In genomic region chr1:162548917-162549613, GRCm38 (mm10) we compare ENCODE assay signal across 8 mouse cellular contexts. TPM values are rescaled to one million over a fixed set of nuclear protein-coding genes. Genes with fewer than 3 reads are reported as not detected.
A peak's percentile ranks its signal among the peaks of the same experiment; 100 is the strongest.
DNase-seq lines count a peak whose midpoint lies in the region; ATAC-seq and TF ChIP-seq lines count a peak whose summit lies in the region.

No protein-coding gene starts in this region.

- H3K36me3 ChIP-seq in erythroblast, embryonic 14.5 days (ENCODE audit: control insufficient read depth) = peaks cover 25% of the 10 kb centered on the region
- no peaks in the 10 kb centered on the region; the same call in 1 of the 2 replicates for H3K36me3 ChIP-seq in testis, adult 2 months (ENCODE audit: control insufficient read depth, insufficient read depth, low read length)
- peaks cover 25% of the 10 kb centered on the region for H3K36me3 ChIP-seq in liver, embryonic 12.5 days

- H3K9ac ChIP-seq in liver, embryonic 12.5 days = peak overlapping the region; percentile 70

- peaks cover 57% of the 10 kb centered on the region for H3K4me1 ChIP-seq in erythroblast, embryonic 14.5 days (ENCODE audit: control insufficient read depth)
- peaks cover 6% of the 10 kb centered on the region; the same call in 1 of the 2 replicates for H3K4me1 ChIP-seq in testis, adult 2 months (ENCODE audit: control insufficient read depth, insufficient read depth, low read length)
- H3K4me1 ChIP-seq in liver, embryonic 12.5 days = peaks cover 51% of the 10 kb centered on the region

- intact Hi-C loops in left cerebral cortex, postnatal 10 days (cut with DNase I) = loop anchor here (2.0 to 10.0 kb wide), 2 partner anchors 116 to 574 kb away; partner anchors contain the start of gene 4930558K02Rik

- no peak for ATAC-seq in erythroblast, adult 5-6 weeks (replicated peaks; ENCODE audit: low FRiP score, poor library complexity, severe bottlenecking)
- ATAC-seq in liver, embryonic 12.5 days = no peak

- TF ChIP-seq POLR2A in testis, adult 2 months (IDR thresholded peaks at IDR 0.05; ENCODE audit: control insufficient read depth, low read depth, low read length) = no peak

- peak overlapping the region; percentile 86 for H3K4me3 ChIP-seq in erythroblast, embryonic 14.5 days (replicated peaks)
- H3K4me3 ChIP-seq in testis, adult 2 months (ENCODE audit: control insufficient read depth, low read depth, low read length) = peak overlapping the region; percentile 74; the same call in 1 of the 2 replicates
- peak overlapping the region; percentile 70 for H3K4me3 ChIP-seq in liver, embryonic 12.5 days

- no peak for DNase-seq in testis, postnatal 14 days (ENCODE audit: low spot score)
- no peak for DNase-seq in right cerebral cortex, postnatal 25 days
- no peak for DNase-seq in left cerebral cortex, postnatal 10 days (ENCODE audit: extremely low spot score in 1 of 2, low spot score in 2 of 2)
- no peak for DNase-seq in adrenal gland, adult 2 months

- no peak for TF ChIP-seq CTCF in testis, adult 2 months (IDR thresholded peaks at IDR 0.05; ENCODE audit: control insufficient read depth, insufficient read depth, insufficient replicate concordance, low read depth, low read length)

- peak overlapping the region; percentile 90 for H3K4me2 ChIP-seq in liver, embryonic 12.5 days

- no peaks in the 10 kb centered on the region for H3K27me3 ChIP-seq in erythroblast, embryonic 14.5 days (ENCODE audit: control insufficient read depth)
- no peaks in the 10 kb centered on the region for H3K27me3 ChIP-seq in testis, adult 2 months (ENCODE audit: control insufficient read depth, insufficient read depth, low read length)
- H3K27me3 ChIP-seq in liver, embryonic 12.5 days (replicated peaks) = no peaks in the 10 kb centered on the region

- no peaks in the 10 kb centered on the region for H3K9me3 ChIP-seq in erythroblast, embryonic 14.5 days (ENCODE audit: control insufficient read depth, low read length)
- H3K9me3 ChIP-seq in liver, embryonic 12.5 days (replicated peaks) = no peaks in the 10 kb centered on the region

- WGBS in liver, embryonic 12.5 days (ENCODE audit: insufficient replicate concordance) = 54% methylated on average over 10 of the region's 10 CpGs

- peak overlapping the region; percentile 84 for H3K27ac ChIP-seq in testis, adult 2 months (ENCODE audit: control insufficient read depth, insufficient read depth, low read depth, low read length)
- H3K27ac ChIP-seq in liver, embryonic 12.5 days = peak overlapping the region; percentile 82

RNA-seq across cellular contexts. Expression of gene Mettl13, which starts 0.7 kb away (rescaled TPM):
- 0.12 and 0.25 TPM in 2 replicates for polyA plus RNA-seq in erythroblast, embryonic 14.5 days (2012)
- 0.96 and 1.0 TPM in 2 replicates for total RNA-seq in erythroblast, adult 5-6 weeks (2015; ENCODE audit: low replicate concordance)
- total RNA-seq in erythroblast, adult 5-6 weeks (2017; ENCODE audit: low replicate concordance) = 1.7 and 2.2 TPM in 2 replicates
- 3.4 and 3.7 TPM in 2 replicates for polyA plus RNA-seq in testis, adult 2 months (2012; rRNA removed)
- 20.9 and 22.7 TPM in 2 replicates for polyA plus RNA-seq in liver, embryonic 12.5 days (2016; fragmentation: Nextera tagmentation; extraction: Ambion mirVana)
- total RNA-seq in left cerebral cortex, postnatal 10 days (2021) = 10 to 100 TPM; 11.4 to 14.4 TPM
- 10 to 100 TPM; 13.2 to 18.3 TPM for total RNA-seq in adrenal gland, adult 2 months (2021)
- 4.7 and 6.2 TPM in 2 replicates for polyA plus RNA-seq in adrenal gland, adult 2 months (2012; rRNA removed)

RNA-seq across cellular contexts. Expression of gene Vamp4, which starts 21.2 kb away (rescaled TPM):
- polyA plus RNA-seq in erythroblast, embryonic 14.5 days (2012) = 0.03 and 0.04 TPM in 2 replicates
- 13.3 and 18.8 TPM in 2 replicates for total RNA-seq in erythroblast, adult 5-6 weeks (2015; ENCODE audit: low replicate concordance)
- total RNA-seq in erythroblast, adult 5-6 weeks (2017; ENCODE audit: low replicate concordance) = 10.1 and 11.2 TPM in 2 replicates
- polyA plus RNA-seq in testis, adult 2 months (2012; rRNA removed) = 20.4 and 24.5 TPM in 2 replicates
- 19.6 and 19.7 TPM in 2 replicates for polyA plus RNA-seq in liver, embryonic 12.5 days (2016; fragmentation: Nextera tagmentation; extraction: Ambion mirVana)
- 10 to 100 TPM; 79.5 to 81.2 TPM for total RNA-seq in left cerebral cortex, postnatal 10 days (2021)
- total RNA-seq in adrenal gland, adult 2 months (2021) = 10 to 100 TPM; 31.1 to 41.2 TPM
- 12.1 and 15.2 TPM in 2 replicates for polyA plus RNA-seq in adrenal gland, adult 2 months (2012; rRNA removed)

Comparison
In these comparisons a context has a peak if more than half of its experiments do, and no peak if none do; other contexts are left out.
1. RNA of gene Vamp4, which starts 21.2 kb away (polyA plus RNA-seq): 20.4 to 24.5 TPM in testis, adult 2 months, 19.6 to 19.7 TPM in liver, embryonic 12.5 days and 12.1 to 15.2 TPM in adrenal gland, adult 2 months; 0.03 to 0.04 TPM in erythroblast, embryonic 14.5 days; every median in the first group is over 10 times any median in the second.
2. Peak in every context shown above with its lines, with median percentiles within 50 percentile points of each other: H3K4me3 ChIP-seq.